Mouse (Mus musculus) liver, embryonic 15.5 days (tissue): Measurements from ENCODE around the gene Pde4d. TPM values are rescaled to one million over a fixed set of nuclear protein-coding genes. Genes with fewer than 3 reads are reported as not detected.

ENCODE experiments used
- ATAC-seq: fragments of 200-750 bp; cut with Nextera tagmentation; 2 replicates; pipeline ENCODE4 v1.8.0; 2017; ENCODE audit warnings: moderate number of reproducible peaks, mild to moderate bottlenecking, moderate library complexity; ENCODE audit not compliant: insufficient read depth
- H3K27ac ChIP-seq: fragments of 300-500 bp; sonication (generic); replicated peaks from 2 replicates; pipeline ENCODE4 v1.5.1; 2015; ENCODE audit warnings: mild to moderate bottlenecking, inconsistent platforms
- H3K27me3 ChIP-seq: fragments of 300-500 bp; sonication (generic); 2 replicates; pipeline ENCODE4 v1.6.1; 2015; ENCODE audit warnings: mild to moderate bottlenecking, inconsistent platforms
- H3K36me3 ChIP-seq: fragments of 300-500 bp; sonication (generic); replicated peaks from 2 replicates; pipeline ENCODE4 v1.6.1; 2015; ENCODE audit warnings: moderate library complexity, mild to moderate bottlenecking, inconsistent platforms
- H3K4me1 ChIP-seq: fragments of 300-500 bp; sonication (generic); replicated peaks from 2 replicates; pipeline ENCODE4 v1.6.1; 2015; ENCODE audit warnings: inconsistent platforms
- H3K4me2 ChIP-seq: fragments of 300-500 bp; sonication (generic); 2 replicates; pipeline ENCODE4 v1.6.1; 2015; ENCODE audit warnings: moderate library complexity, mild to moderate bottlenecking, inconsistent platforms
- H3K4me3 ChIP-seq: fragments of 300-500 bp; sonication (generic); replicated peaks from 2 replicates; pipeline ENCODE4 v1.5.1; 2015; ENCODE audit warnings: mild to moderate bottlenecking, inconsistent platforms
- H3K9ac ChIP-seq: fragments of 300-500 bp; sonication (generic); 2 replicates; pipeline ENCODE4 v1.6.1; 2015; ENCODE audit warnings: moderate library complexity, mild to moderate bottlenecking, inconsistent platforms
- H3K9me3 ChIP-seq: fragments of 300-500 bp; sonication (generic); replicated peaks from 2 replicates; pipeline ENCODE4 v1.6.1; 2016; ENCODE audit warnings: inconsistent platforms
- WGBS: fragments of 180-500 bp; shearing (Covaris S2); methylation state at CpG from one replicate; pipeline ENCODE4 v1.1.7; 2015; ENCODE audit warnings: mixed read lengths; ENCODE audit not compliant: insufficient replicate concordance; 5-methylcytosine and 5-hydroxymethylcytosine counted together
- polyA plus RNA-seq: library from polyadenylated mRNA; unstranded; fragments of >200 nt; fragmentation: Nextera tagmentation; extraction: Ambion mirVana; gene quantifications from 2 replicates; pipeline ENCODE4 v1.2.1, GENCODE M21; 2015

Gene Pde4d
- polyA plus RNA-seq, 1 experiment from 2014 or later, result 13.2 TPM

DNA sequence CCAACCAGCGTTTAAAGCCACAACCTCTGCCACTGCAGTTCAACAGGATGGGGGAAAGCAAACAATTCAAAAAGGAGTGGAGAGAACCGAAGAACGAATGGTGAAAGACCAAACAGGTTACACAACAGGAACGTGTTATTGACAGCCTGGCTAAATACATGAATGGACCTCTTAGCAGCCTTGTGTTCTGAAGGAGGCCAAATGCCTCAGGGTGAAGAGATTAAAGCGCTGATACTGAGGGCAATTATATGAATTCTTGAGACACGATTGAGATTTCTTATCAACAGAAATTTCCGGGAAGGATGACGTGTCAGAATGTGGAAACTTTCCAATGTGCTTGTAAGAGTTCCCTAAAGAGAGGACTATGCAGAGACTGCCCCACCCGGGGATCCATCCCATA, 865.9 kb downstream of the Pde4d start:
- no peak overlapping the region for H3K9ac ChIP-seq
- no peaks in the 10 kb centered on the region for H3K27me3 ChIP-seq
- ATAC-seq, result peak; percentile 40; the same call in 1 of the 2 replicates
- H3K36me3 ChIP-seq, result no peaks in the 10 kb centered on the region
- no peak overlapping the region for H3K4me3 ChIP-seq
- WGBS, result 54% methylated on average over 9 of the region's 9 CpGs
- H3K4me2 ChIP-seq, result no peak overlapping the region
- H3K4me1 ChIP-seq, result 0 out of 2 replicates have a peak, but pooled peaks cover 4% of the 10 kb centered on the region
- H3K9me3 ChIP-seq, result no peaks in the 10 kb centered on the region
- no peak overlapping the region for H3K27ac ChIP-seq

- Histone ChIP-seq H3K27me3 (no peaks in the 10 kb centered on the region), H3K4me2 (no peak overlapping the region), H3K9ac (no peak overlapping the region), H3K4me1 (0 out of 2 replicates have a peak, but pooled peaks cover 4% of the 10 kb centered on the region), H3K4me3 (no peak overlapping the region), H3K9me3 (no peaks in the 10 kb centered on the region), H3K36me3 (no peaks in the 10 kb centered on the region), H3K27ac (no peak overlapping the region)
- ATAC-seq, result no peak
- WGBS, result 69% methylated on average over 2 of the region's 2 CpGs
Observed at GRCm38 (mm10) chr13:109317644-109318043, 867.9 kb downstream of the Pde4d start.

GRCm38 (mm10) chr13:109318434-109318998, 868.8 kb downstream of the Pde4d start:
- Histone ChIP-seq H3K9me3 (no peaks in the 10 kb centered on the region), H3K4me3 (no peak overlapping the region), H3K4me1 (0 out of 2 replicates have a peak, but pooled peaks cover 4% of the 10 kb centered on the region), H3K9ac (no peak overlapping the region), H3K4me2 (no peak overlapping the region), H3K27me3 (no peaks in the 10 kb centered on the region), H3K36me3 (no peaks in the 10 kb centered on the region), H3K27ac (no peak overlapping the region)
- no peak for ATAC-seq
- 39% methylated on average over 3 of the region's 3 CpGs for WGBS

DNA sequence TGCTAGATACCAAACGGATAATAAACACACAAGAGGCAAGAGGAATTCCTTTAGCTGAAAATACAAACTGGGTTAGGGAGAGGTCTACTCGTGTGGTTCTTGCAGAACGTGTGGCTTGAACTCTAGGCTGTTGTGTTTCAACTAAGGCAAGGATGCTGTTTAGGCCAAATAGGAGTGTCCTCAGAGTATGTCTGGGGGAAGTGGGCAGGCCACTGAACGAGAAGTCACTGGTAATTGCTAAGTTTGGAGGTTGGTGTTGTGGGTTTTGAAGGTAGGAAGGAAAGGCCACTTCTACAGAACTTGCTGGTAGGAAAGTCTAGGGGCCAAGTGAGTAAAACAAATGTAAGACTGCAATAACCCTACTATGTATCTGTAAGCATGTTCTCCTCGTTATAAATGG, 876.3 kb downstream of the Pde4d start:
- Histone ChIP-seq H3K4me1 (no peaks in the 10 kb centered on the region), H3K4me2 (no peak overlapping the region), H3K9ac (no peak overlapping the region), H3K9me3 (no peaks in the 10 kb centered on the region), H3K27ac (no peak overlapping the region), H3K27me3 (no peaks in the 10 kb centered on the region), H3K4me3 (no peak overlapping the region), H3K36me3 (no peaks in the 10 kb centered on the region)
- ATAC-seq, result no peak
- 29% methylated on average over 5 of the region's 5 CpGs for WGBS

- no peaks in the 10 kb centered on the region for H3K4me1 ChIP-seq
- ATAC-seq, result no peak
- no peak overlapping the region for H3K9ac ChIP-seq
- no peaks in the 10 kb centered on the region for H3K9me3 ChIP-seq
- H3K4me3 ChIP-seq, result no peak overlapping the region
- no peaks in the 10 kb centered on the region for H3K27me3 ChIP-seq
- H3K4me2 ChIP-seq, result no peak overlapping the region
- no peak overlapping the region for H3K27ac ChIP-seq
- H3K36me3 ChIP-seq, result no peaks in the 10 kb centered on the region
- 40% methylated on average over 1 of the region's 1 CpGs for WGBS
Observed at GRCm38 (mm10) chr13:109331563-109331962, 881.8 kb downstream of the Pde4d start.

DNA sequence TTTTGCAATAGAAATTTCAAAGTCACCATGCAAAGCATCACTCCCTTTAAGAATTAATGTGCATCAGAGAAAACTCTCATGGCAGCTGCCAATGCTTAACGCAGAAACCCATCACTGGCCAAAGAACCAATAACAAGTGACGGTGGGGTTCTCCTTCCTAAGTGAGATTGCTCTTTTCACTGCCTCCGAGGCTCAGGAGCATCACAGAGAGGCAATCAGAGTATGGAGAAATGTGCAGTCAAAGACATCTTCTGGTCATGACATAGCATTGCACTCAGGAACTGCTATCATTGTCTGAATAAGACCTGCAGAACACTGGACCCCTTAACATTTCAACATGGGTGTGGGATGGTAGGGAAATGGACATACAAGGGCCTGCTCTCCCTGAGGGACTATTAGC, 892.2 kb downstream of the Pde4d start:
- Histone ChIP-seq H3K4me2 (no peak overlapping the region), H3K9ac (no peak overlapping the region), H3K36me3 (no peaks in the 10 kb centered on the region), H3K27ac (no peak overlapping the region), H3K27me3 (no peaks in the 10 kb centered on the region), H3K9me3 (no peaks in the 10 kb centered on the region), H3K4me1 (no peaks in the 10 kb centered on the region; the same call in 1 of the 2 replicates), H3K4me3 (no peak overlapping the region)
- WGBS, result 47% methylated on average over 3 of the region's 3 CpGs
- ATAC-seq, result no peak

DNA sequence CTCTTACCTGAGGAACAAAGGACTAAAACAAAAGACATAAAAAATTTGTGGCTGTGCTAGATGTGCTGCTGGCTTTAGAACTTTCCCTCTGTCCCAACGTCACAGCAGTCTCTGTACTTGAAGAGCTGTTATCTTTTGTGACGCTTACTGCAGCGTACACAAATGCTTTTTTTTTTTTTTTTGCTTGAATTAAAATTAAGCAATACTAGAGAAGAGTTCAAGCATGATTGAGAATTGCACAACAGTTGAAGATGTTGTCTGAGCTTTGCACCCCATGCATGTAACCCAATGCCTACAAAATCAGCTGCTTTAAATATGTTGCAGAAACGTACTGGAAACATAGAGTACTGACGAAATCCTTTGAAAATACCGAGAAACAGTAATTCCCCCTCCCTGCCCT, 892.7 kb downstream of the Pde4d start:
- Histone ChIP-seq H3K9me3 (no peaks in the 10 kb centered on the region), H3K4me1 (no peaks in the 10 kb centered on the region; the same call in 1 of the 2 replicates), H3K4me2 (no peak overlapping the region), H3K27ac (no peak overlapping the region), H3K4me3 (no peak overlapping the region), H3K36me3 (no peaks in the 10 kb centered on the region), H3K9ac (no peak overlapping the region), H3K27me3 (no peaks in the 10 kb centered on the region)
- ATAC-seq, result no peak
- WGBS, result 46% methylated on average over 6 of the region's 6 CpGs

GRCm38 (mm10) chr13:109343596-109343995, 893.8 kb downstream of the Pde4d start:
- H3K36me3 ChIP-seq, result no peaks in the 10 kb centered on the region
- no peaks in the 10 kb centered on the region for H3K27me3 ChIP-seq
- no peaks in the 10 kb centered on the region; the same call in 1 of the 2 replicates for H3K4me1 ChIP-seq
- ATAC-seq, result no peak
- no peaks in the 10 kb centered on the region for H3K9me3 ChIP-seq
- no peak overlapping the region for H3K9ac ChIP-seq
- no peak overlapping the region for H3K27ac ChIP-seq
- no peak overlapping the region for H3K4me3 ChIP-seq
- 6% methylated on average over 4 of the region's 4 CpGs for WGBS
- no peak overlapping the region for H3K4me2 ChIP-seq

DNA sequence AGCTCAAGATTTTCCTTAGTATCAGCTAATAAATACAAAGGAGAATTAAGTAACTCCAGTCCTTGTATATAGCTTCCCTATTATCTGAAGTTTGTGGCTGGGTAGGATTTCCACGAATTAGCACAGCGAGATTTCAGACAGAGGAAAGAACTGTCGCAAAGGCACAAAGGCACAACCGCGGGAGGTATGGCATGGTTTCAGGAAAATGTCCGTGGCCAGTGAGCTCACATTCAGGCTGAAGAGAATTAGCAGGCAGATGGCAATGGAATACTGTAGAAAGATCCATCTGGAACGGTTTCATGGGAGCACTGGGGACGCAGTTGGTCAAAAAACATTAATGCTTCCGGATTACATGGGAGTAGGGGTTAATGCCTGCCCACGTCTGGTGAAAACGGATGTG, 898.0 kb downstream of the Pde4d start:
- Histone ChIP-seq H3K4me3 (no peak overlapping the region), H3K9me3 (no peaks in the 10 kb centered on the region), H3K36me3 (no peaks in the 10 kb centered on the region), H3K27ac (no peak overlapping the region), H3K4me1 (no peaks in the 10 kb centered on the region; the same call in 1 of the 2 replicates), H3K9ac (no peak overlapping the region), H3K4me2 (no peak overlapping the region), H3K27me3 (no peaks in the 10 kb centered on the region)
- no peak for ATAC-seq
- WGBS, result 45% methylated on average over 11 of the region's 11 CpGs

GRCm38 (mm10) chr13:109348316-109348715, 898.6 kb downstream of the Pde4d start:
- Histone ChIP-seq H3K27ac (no peak overlapping the region), H3K36me3 (no peaks in the 10 kb centered on the region), H3K9me3 (no peaks in the 10 kb centered on the region), H3K27me3 (no peaks in the 10 kb centered on the region), H3K9ac (no peak overlapping the region), H3K4me2 (no peak overlapping the region), H3K4me1 (no peaks in the 10 kb centered on the region; the same call in 1 of the 2 replicates), H3K4me3 (no peak overlapping the region)
- no peak for ATAC-seq
- WGBS, result 69% methylated on average over 6 of the region's 6 CpGs

DNA sequence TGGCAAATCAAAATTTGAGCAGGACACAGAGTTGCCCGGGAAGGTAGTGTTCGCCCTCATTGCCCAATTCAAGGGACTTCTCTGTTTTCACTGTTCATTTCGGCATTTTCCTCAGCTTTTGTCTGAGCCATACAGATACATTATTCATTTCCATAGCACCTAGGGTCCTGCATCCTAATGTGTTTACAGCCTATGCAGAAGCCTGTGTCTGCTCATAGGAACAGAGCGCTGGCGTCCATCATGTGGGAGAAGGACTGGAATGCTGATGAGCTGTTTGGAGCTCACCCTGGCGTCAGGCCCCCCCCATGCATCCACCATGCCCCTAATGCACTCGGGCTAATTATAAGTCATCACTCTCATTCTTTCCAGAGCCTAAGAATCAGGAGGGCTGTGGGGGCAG, 900.4 kb downstream of the Pde4d start:
- Histone ChIP-seq H3K9ac (no peak overlapping the region), H3K27ac (no peak overlapping the region), H3K27me3 (no peaks in the 10 kb centered on the region), H3K36me3 (no peaks in the 10 kb centered on the region), H3K4me1 (no peaks in the 10 kb centered on the region), H3K9me3 (no peaks in the 10 kb centered on the region), H3K4me3 (no peak overlapping the region), H3K4me2 (no peak overlapping the region)
- 68% methylated on average over 7 of the region's 7 CpGs for WGBS
- no peak for ATAC-seq

DNA sequence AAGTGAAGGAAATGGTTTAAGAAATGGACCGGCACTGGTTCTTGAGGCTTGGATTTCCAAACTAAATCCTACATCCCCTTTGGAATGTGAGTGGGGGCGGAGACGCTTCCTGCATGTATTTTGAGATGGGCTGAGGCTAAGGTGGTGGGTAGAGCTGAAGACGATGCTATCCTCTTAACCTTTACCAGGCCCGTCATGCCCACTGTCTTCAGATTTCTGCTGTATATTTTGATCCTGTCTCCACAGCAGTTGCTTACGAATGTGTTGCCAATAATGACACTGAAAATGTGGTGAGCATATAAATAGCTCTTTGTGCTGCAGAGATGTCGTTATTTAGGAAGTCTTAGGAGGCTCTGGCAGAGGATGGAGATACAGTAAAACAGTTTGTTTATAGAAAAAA, 904.3 kb downstream of the Pde4d start:
- no peak overlapping the region for H3K4me3 ChIP-seq
- no peak overlapping the region for H3K9ac ChIP-seq
- no peak overlapping the region for H3K4me2 ChIP-seq
- no peaks in the 10 kb centered on the region for H3K27me3 ChIP-seq
- H3K4me1 ChIP-seq, result no peaks in the 10 kb centered on the region
- ATAC-seq, result no peak
- no peaks in the 10 kb centered on the region for H3K36me3 ChIP-seq
- no peaks in the 10 kb centered on the region for H3K9me3 ChIP-seq
- no peak overlapping the region for H3K27ac ChIP-seq
- WGBS, result 65% methylated on average over 7 of the region's 7 CpGs
